Mouse (Mus musculus): ENCODE results near the gene Gm815. TPM values are rescaled to one million over a fixed set of nuclear protein-coding genes. Genes with fewer than 3 reads are reported as not detected.

The Gm815 gene
- total and polyA plus RNA-seq, 2 experiments from 2014 or later: not detected

DNA sequence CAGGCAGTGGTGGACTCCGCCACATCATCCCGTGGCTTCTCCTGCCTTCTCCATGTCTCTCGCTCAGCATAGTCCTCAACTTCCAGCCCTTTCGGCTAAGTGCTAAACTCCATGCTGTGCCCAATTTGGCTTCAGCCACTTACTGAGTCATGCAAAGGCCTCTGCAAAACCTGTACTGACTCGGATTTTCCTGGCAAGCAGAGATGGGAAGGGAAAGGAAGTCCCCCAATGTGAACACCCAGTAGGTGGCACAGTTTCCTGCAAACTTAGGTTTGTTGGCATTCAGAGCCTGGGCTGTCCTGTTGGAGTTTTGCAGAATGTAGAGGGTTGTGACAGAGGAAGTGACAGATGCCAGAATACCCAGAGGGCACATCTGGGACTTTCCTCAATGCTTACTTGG is 7.2 kb downstream of the Gm815 start:
- H3K27ac ChIP-seq (ENCODE audit: low read depth): peak overlapping the region; percentile 3; the same call in 1 of the 2 replicates
- 36% methylated on average over 5 of the region's 5 CpGs for WGBS
- DNase-seq (ENCODE audit: low spot score): peak; percentile 73
- peaks cover 9% of the 10 kb centered on the region for H3K4me1 ChIP-seq (ENCODE audit: control insufficient read depth, insufficient read depth)
- no peak overlapping the region for H3K9ac ChIP-seq (replicated peaks; ENCODE audit: low read depth, low read length)
- TF ChIP-seq EP300 (IDR thresholded peaks at IDR 0.05; ENCODE audit: low read depth) (no peak), CTCF (IDR thresholded peaks at IDR 0.05; ENCODE audit: low read depth) (peak; percentile 60)
- peak; percentile 65 for ATAC-seq (ENCODE audit: insufficient read depth, low read depth)
- H3K4me2 ChIP-seq (ENCODE audit: low read depth, low read length): no peak overlapping the region
- no peaks in the 10 kb centered on the region for H3K27me3 ChIP-seq (ENCODE audit: control insufficient read depth, insufficient read depth, low read length)
- H3K4me3 ChIP-seq (ENCODE audit: low read depth, low read length): no peak overlapping the region
- no peaks in the 10 kb centered on the region for H3K36me3 ChIP-seq (replicated peaks; ENCODE audit: control insufficient read depth, insufficient read depth, low read length)
- H3K9me3 ChIP-seq (replicated peaks; ENCODE audit: control insufficient read depth, low read length): no peaks in the 10 kb centered on the region

DNA sequence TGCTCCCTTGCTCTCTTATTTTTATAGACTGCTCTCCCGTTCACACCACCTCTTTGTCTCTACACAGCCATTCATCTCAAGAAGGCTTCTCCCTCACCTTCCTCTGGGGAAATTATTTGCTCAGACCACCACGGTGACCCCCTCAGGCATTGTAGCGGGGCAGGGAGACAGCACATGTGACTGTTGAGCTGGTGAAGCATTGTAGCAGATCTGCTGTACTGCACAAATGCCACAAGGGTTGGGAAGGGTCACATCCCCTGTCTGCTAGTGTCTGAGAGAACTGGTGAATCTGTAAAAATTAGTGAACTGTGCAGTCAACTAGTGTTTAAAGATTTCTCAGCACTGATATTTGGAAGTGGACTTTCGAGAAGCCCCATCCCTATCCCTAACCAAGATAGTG is 16.5 kb downstream of the Gm815 start:
- 39% methylated on average over 4 of the region's 4 CpGs for WGBS
- Histone ChIP-seq H3K4me1 (ENCODE audit: control insufficient read depth, insufficient read depth) (no peaks in the 10 kb centered on the region), H3K27ac (ENCODE audit: low read depth) (no peak overlapping the region), H3K9ac (replicated peaks; ENCODE audit: low read depth, low read length) (no peak overlapping the region), H3K36me3 (replicated peaks; ENCODE audit: control insufficient read depth, insufficient read depth, low read length) (no peaks in the 10 kb centered on the region), H3K4me3 (ENCODE audit: low read depth, low read length) (no peak overlapping the region), H3K4me2 (ENCODE audit: low read depth, low read length) (no peak overlapping the region), H3K27me3 (ENCODE audit: control insufficient read depth, insufficient read depth, low read length) (no peaks in the 10 kb centered on the region), H3K9me3 (replicated peaks; ENCODE audit: control insufficient read depth, low read length) (no peaks in the 10 kb centered on the region)
- TF ChIP-seq EP300 (IDR thresholded peaks at IDR 0.05; ENCODE audit: low read depth) (no peak), CTCF (IDR thresholded peaks at IDR 0.05; ENCODE audit: low read depth) (no peak)
- DNase-seq (ENCODE audit: low spot score): no peak
- no peak for ATAC-seq (ENCODE audit: insufficient read depth, low read depth)

DNA sequence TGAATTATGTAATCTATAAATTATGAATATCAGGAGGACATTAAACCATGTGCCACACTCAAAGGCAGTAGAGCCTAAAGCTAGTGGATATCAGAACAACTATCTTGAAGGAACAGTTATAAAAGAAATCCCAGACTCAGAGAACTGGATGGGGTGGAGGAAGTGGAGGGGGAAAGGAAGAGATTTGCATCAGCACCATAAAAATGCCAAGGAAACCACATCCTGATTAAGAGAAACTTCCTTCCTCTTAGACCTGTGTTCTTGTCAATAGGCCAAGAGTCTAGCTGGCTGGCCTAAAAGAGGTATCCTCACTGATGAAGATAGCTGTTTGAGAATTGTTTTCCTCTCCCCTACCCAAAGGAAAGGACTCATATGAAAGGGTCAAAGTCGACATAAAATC is 28.6 kb downstream of the Gm815 start:
- ATAC-seq (ENCODE audit: insufficient read depth, low read depth): no peak
- no peaks in the 10 kb centered on the region for H3K4me1 ChIP-seq (ENCODE audit: control insufficient read depth, insufficient read depth)
- no peak for DNase-seq (ENCODE audit: low spot score)
- no peaks in the 10 kb centered on the region for H3K27me3 ChIP-seq (ENCODE audit: control insufficient read depth, insufficient read depth, low read length)
- TF ChIP-seq CTCF (IDR thresholded peaks at IDR 0.05; ENCODE audit: low read depth): no peak
- no peak for TF ChIP-seq EP300 (IDR thresholded peaks at IDR 0.05; ENCODE audit: low read depth)
- H3K4me2 ChIP-seq (ENCODE audit: low read depth, low read length): no peak overlapping the region
- no peaks in the 10 kb centered on the region for H3K9me3 ChIP-seq (replicated peaks; ENCODE audit: control insufficient read depth, low read length)
- no peak overlapping the region for H3K4me3 ChIP-seq (ENCODE audit: low read depth, low read length)
- no peak overlapping the region for H3K27ac ChIP-seq (ENCODE audit: low read depth)
- WGBS: 42% methylated on average over 1 of the region's 1 CpGs
- no peak overlapping the region for H3K9ac ChIP-seq (replicated peaks; ENCODE audit: low read depth, low read length)
- no peaks in the 10 kb centered on the region for H3K36me3 ChIP-seq (replicated peaks; ENCODE audit: control insufficient read depth, insufficient read depth, low read length)

DNA sequence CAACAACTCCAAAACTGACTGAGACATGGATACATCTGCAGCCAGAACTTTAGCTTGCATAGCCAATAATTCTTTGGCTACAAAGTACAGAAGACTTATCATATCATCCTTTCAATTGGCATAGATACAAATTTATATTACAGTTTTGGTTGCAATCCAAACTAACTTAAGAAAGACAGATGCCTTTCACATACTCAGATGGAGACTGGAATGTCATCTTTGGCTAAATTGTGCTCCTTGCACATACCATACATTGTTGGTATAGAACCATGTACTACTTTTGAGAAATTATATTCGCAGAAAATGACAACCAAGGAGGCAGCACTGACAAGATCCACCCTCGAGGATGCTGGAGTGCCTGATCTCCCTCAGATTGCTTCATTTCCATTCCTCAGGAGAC is 35.1 kb downstream of the Gm815 start:
- WGBS: 48% methylated on average over 2 of the region's 2 CpGs
- TF ChIP-seq EP300 (IDR thresholded peaks at IDR 0.05; ENCODE audit: low read depth) (no peak), CTCF (IDR thresholded peaks at IDR 0.05; ENCODE audit: low read depth) (no peak)
- H3K4me2 ChIP-seq (ENCODE audit: low read depth, low read length): no peak overlapping the region
- no peak overlapping the region for H3K27ac ChIP-seq (ENCODE audit: low read depth)
- no peak overlapping the region for H3K9ac ChIP-seq (replicated peaks; ENCODE audit: low read depth, low read length)
- no peaks in the 10 kb centered on the region for H3K27me3 ChIP-seq (ENCODE audit: control insufficient read depth, insufficient read depth, low read length)
- H3K36me3 ChIP-seq (replicated peaks; ENCODE audit: control insufficient read depth, insufficient read depth, low read length): no peaks in the 10 kb centered on the region
- ATAC-seq (ENCODE audit: insufficient read depth, low read depth) (no peak), DNase-seq (ENCODE audit: low spot score) (no peak)
- H3K9me3 ChIP-seq (replicated peaks; ENCODE audit: control insufficient read depth, low read length): no peaks in the 10 kb centered on the region
- no peak overlapping the region for H3K4me3 ChIP-seq (ENCODE audit: low read depth, low read length)
- H3K4me1 ChIP-seq (ENCODE audit: control insufficient read depth, insufficient read depth): no peaks in the 10 kb centered on the region

DNA sequence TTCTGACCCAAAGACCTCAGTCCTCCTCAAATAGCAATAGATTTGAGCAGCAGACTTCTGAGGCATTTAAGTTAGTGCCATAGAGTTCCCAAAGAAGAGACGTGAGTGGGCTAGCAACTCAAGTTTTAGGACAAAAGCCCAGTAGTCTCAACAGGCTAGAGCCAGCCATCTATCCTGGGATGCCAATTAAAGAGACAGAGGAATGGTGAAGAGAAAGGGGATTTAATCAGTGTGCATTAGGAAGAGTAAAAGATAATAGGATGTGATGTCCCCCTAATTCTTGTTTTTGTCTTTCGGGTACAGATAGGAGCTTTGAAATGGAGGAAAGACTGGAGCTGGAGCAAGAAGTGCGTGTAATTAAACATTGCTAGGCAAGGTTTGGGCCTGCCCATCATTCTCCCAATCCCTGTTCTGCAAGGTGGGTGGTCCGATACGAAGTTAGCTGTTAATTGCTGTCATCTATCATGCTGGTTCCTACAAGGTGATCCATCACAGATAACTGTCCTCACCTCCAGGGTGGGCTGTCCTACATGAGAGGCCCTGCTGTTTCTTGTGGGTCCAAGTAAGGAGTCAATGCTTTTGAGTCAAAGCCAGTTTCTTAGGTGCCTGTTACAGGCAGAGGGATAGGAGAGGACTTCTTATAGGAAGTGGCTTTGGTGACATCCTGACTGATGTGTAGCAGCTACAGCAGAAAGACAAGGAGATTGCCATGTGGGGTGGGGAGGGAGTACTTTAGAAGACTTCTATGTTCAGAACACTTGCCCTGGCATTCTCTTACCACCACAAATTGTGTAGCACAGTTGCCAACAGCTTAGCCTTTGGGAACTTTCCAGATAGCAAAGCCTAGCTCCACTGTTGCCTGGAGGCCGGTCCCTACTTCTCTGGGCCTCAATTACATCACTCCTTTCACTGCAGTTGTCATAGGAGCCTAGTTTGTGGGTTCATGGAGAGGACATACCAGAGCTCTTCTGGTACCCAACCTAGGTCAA is 44.9 kb downstream of the Gm815 start:
- H3K4me1 ChIP-seq (ENCODE audit: control insufficient read depth, insufficient read depth): 0 out of 2 replicates have a peak, but pooled peaks cover 3% of the 10 kb centered on the region
- 60% methylated on average over 6 of the region's 6 CpGs for WGBS
- ATAC-seq (ENCODE audit: insufficient read depth, low read depth): no peak
- no peak overlapping the region for H3K27ac ChIP-seq (ENCODE audit: low read depth)
- DNase-seq (ENCODE audit: low spot score): no peak
- H3K9ac ChIP-seq (replicated peaks; ENCODE audit: low read depth, low read length): no peak overlapping the region
- TF ChIP-seq EP300 (IDR thresholded peaks at IDR 0.05; ENCODE audit: low read depth): no peak
- TF ChIP-seq CTCF (IDR thresholded peaks at IDR 0.05; ENCODE audit: low read depth): no peak
- no peaks in the 10 kb centered on the region for H3K9me3 ChIP-seq (replicated peaks; ENCODE audit: control insufficient read depth, low read length)
- H3K4me2 ChIP-seq (ENCODE audit: low read depth, low read length): no peak overlapping the region
- H3K36me3 ChIP-seq (replicated peaks; ENCODE audit: control insufficient read depth, insufficient read depth, low read length): no peaks in the 10 kb centered on the region
- H3K27me3 ChIP-seq (ENCODE audit: control insufficient read depth, insufficient read depth, low read length): no peaks in the 10 kb centered on the region
- H3K4me3 ChIP-seq (ENCODE audit: low read depth, low read length): no peak overlapping the region
